ENCODE assay signal across 10 mouse cellular contexts in the genomic region with DNA sequence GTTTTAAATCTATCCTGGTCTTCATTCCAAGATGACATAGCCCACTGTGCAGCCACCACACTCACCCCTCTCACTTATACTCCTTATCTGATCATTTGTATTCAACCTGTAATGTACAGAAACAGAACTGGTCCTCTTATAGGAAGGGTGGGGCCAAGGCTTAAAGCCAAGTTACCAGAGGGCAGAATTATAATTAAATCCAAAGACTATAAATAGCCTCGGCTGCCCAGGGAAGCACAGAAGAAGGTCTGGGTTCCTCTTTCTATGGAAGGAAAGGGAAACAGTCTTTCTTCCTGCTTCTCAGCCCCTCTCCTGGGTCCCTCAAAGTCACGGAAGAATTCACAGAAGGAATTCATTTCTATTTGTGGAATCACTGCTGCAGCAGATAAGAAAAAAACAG. TPM values are rescaled to one million over a fixed set of nuclear protein-coding genes. Genes with fewer than 3 reads are reported as not detected.
A peak's percentile ranks its signal among the peaks of the same experiment; 100 is the strongest.
DNase-seq lines count a peak whose midpoint lies in the region; ATAC-seq and TF ChIP-seq lines count a peak whose summit lies in the region.
"Had no signal": no experiment of that assay in that cellular context is flagged by ENCODE, and none has a peak within 500 bp of the region (broad histone marks: within the 10 kb centered on the region; RNA-seq: fewer than 3 reads in every experiment).

No protein-coding gene starts in this region.

- peak overlapping the region; percentile 55 for H3K27ac ChIP-seq in gastrocnemius, adult 2 months
- peak overlapping the region; percentile 80 for H3K27ac ChIP-seq in heart, embryonic 15.5 days
- H3K27ac ChIP-seq in forebrain, embryonic 11.5 days (ENCODE audit: low read depth, low read length), result no peak overlapping the region
- no peak overlapping the region for H3K27ac ChIP-seq in layer of hippocampus, adult 2 months
- H3K27ac ChIP-seq: midbrain, embryonic 15.5 days had no signal

- TF ChIP-seq CTCF in gastrocnemius, adult 2 months (IDR thresholded peaks at IDR 0.05), result no peak
- no peak for TF ChIP-seq CTCF in layer of hippocampus, adult 2 months (conservative IDR thresholded peaks at IDR 0.05)

- WGBS in heart, embryonic 15.5 days, result 8% methylated on average over 2 of the region's 2 CpGs
- WGBS in forebrain, embryonic 11.5 days, result 55% methylated on average over 2 of the region's 2 CpGs

- H3K9ac ChIP-seq in heart, embryonic 15.5 days, result no peak overlapping the region
- no peak overlapping the region for H3K9ac ChIP-seq in forebrain, embryonic 11.5 days (ENCODE audit: low read length)
- H3K9ac ChIP-seq: midbrain, embryonic 15.5 days had no signal

- no peaks in the 10 kb centered on the region for H3K36me3 ChIP-seq in heart, embryonic 15.5 days
- no peaks in the 10 kb centered on the region for H3K36me3 ChIP-seq in forebrain, embryonic 11.5 days (ENCODE audit: control insufficient read depth, insufficient read depth, low read length)
- H3K36me3 ChIP-seq: midbrain, embryonic 15.5 days had no signal

- no peaks in the 10 kb centered on the region for H3K9me3 ChIP-seq in heart, embryonic 15.5 days (replicated peaks)
- H3K9me3 ChIP-seq in forebrain, embryonic 11.5 days (ENCODE audit: control insufficient read depth, low read length), result no peaks in the 10 kb centered on the region
- H3K9me3 ChIP-seq: midbrain, embryonic 15.5 days had no signal

- H3K4me2 ChIP-seq in heart, embryonic 15.5 days, result peak overlapping the region; percentile 51
- no peak overlapping the region for H3K4me2 ChIP-seq in forebrain, embryonic 11.5 days (ENCODE audit: low read depth, low read length, severe bottlenecking)
- H3K4me2 ChIP-seq: midbrain, embryonic 15.5 days had no signal

- no peak for DNase-seq in gastrocnemius, adult 2 months
- no peak for DNase-seq in gastrocnemius, adult 18-20 months (ENCODE audit: low spot score)
- peak; percentile 40 for DNase-seq in MN1 (ENCODE audit: low spot score)
- peak; percentile 39 for DNase-seq in kidney, postnatal 14 days
- no peak for DNase-seq in ovary, postnatal 14 days (ENCODE audit: low spot score)
- DNase-seq in forebrain, embryonic 11.5 days (ENCODE audit: low spot score), result no peak
- no peak for DNase-seq in layer of hippocampus, adult 2 months (ENCODE audit: low spot score in 2 of 2)
- DNase-seq: layer of hippocampus, adult 9-11 months had no signal

- H3K4me3 ChIP-seq in gastrocnemius, adult 2 months, result peak overlapping the region; percentile 70
- H3K4me3 ChIP-seq in heart, embryonic 15.5 days, result peak overlapping the region; percentile 13
- H3K4me3 ChIP-seq in forebrain, embryonic 11.5 days (ENCODE audit: low read depth, low read length), result no peak overlapping the region
- H3K4me3 ChIP-seq in layer of hippocampus, adult 2 months, result no peak overlapping the region; the same call in 1 of the 2 replicates
- H3K4me3 ChIP-seq: midbrain, embryonic 15.5 days had no signal

- no peaks in the 10 kb centered on the region for H3K27me3 ChIP-seq in heart, embryonic 15.5 days
- no peaks in the 10 kb centered on the region for H3K27me3 ChIP-seq in forebrain, embryonic 11.5 days (ENCODE audit: control insufficient read depth, insufficient read depth, low read length)
- H3K27me3 ChIP-seq: midbrain, embryonic 15.5 days had no signal

- intact Hi-C loops in gastrocnemius, adult 2 months (cut with DNase I), result loop anchor here (1.0 to 10.0 kb wide), 2 partner anchors 53 to 181 kb away; no protein-coding TSS in a partner anchor

- peak; percentile 48; the same call in 1 of the 2 replicates for ATAC-seq in heart, embryonic 15.5 days (replicated peaks; ENCODE audit: insufficient number of reproducible peaks, insufficient read depth, low FRiP score, low read depth)
- ATAC-seq in forebrain, embryonic 11.5 days (replicated peaks; ENCODE audit: low FRiP score), result no peak
- ATAC-seq: midbrain, embryonic 15.5 days had no signal

- H3K4me1 ChIP-seq in heart, embryonic 15.5 days (replicated peaks), result peaks cover 14% of the 10 kb centered on the region
- no peaks in the 10 kb centered on the region for H3K4me1 ChIP-seq in forebrain, embryonic 11.5 days (replicated peaks; ENCODE audit: control insufficient read depth, insufficient read depth, low read length)
- H3K4me1 ChIP-seq: midbrain, embryonic 15.5 days had no signal

RNA-seq across cellular contexts. Expression of a gene that starts 8.8 kb away (rescaled TPM):
- not detected for total RNA-seq in gastrocnemius, adult 2 months (2021)
- total RNA-seq in gastrocnemius, adult 18-20 months (2021), result not detected
- 0.08 and 0.13 TPM in 2 replicates for polyA plus RNA-seq in heart, embryonic 15.5 days (2015; fragmentation: Nextera tagmentation; extraction: Ambion mirVana)
- 0.05 and 0.07 TPM in 2 replicates for polyA plus RNA-seq in forebrain, embryonic 11.5 days (2014; fragmentation: Nextera tagmentation; extraction: Ambion mirVana)
- 1 to 10 TPM; 2.1 to 2.3 TPM for total RNA-seq in layer of hippocampus, adult 2 months (2021)

RNA-seq across cellular contexts. Expression of a gene that starts 48.0 kb away (rescaled TPM):
- not detected for total RNA-seq in gastrocnemius, adult 2 months (2021)
- not detected for total RNA-seq in gastrocnemius, adult 18-20 months (2021)
- 1.9 and 2.1 TPM in 2 replicates for polyA plus RNA-seq in heart, embryonic 15.5 days (2015; fragmentation: Nextera tagmentation; extraction: Ambion mirVana)
- 0.08 and 0.11 TPM in 2 replicates for polyA plus RNA-seq in forebrain, embryonic 11.5 days (2014; fragmentation: Nextera tagmentation; extraction: Ambion mirVana)
- 1 to 10 TPM; 7.5 to 8.2 TPM for total RNA-seq in layer of hippocampus, adult 2 months (2021)

Comparison
In these comparisons a context has a peak if more than half of its experiments do, and no peak if none do; other contexts are left out.
1. DNase-seq: peak in MN1 (single experiment) and kidney, postnatal 14 days (single experiment); none in gastrocnemius, adult 2 months (single experiment), gastrocnemius, adult 18-20 months (single experiment), ovary, postnatal 14 days (single experiment), forebrain, embryonic 11.5 days (single experiment) and layer of hippocampus, adult 2 months (0 of 2).
2. H3K27ac ChIP-seq: peak in gastrocnemius, adult 2 months (single experiment) and heart, embryonic 15.5 days (single experiment); none in forebrain, embryonic 11.5 days (single experiment) and layer of hippocampus, adult 2 months (single experiment).
3. H3K4me3 ChIP-seq: peak in gastrocnemius, adult 2 months (single experiment) and heart, embryonic 15.5 days (single experiment); none in forebrain, embryonic 11.5 days (single experiment) and layer of hippocampus, adult 2 months (single experiment).
4. RNA of a gene that starts 48.0 kb away (total RNA-seq): 7.5 to 8.2 TPM in layer of hippocampus, adult 2 months; not detected in gastrocnemius, adult 2 months and not detected in gastrocnemius, adult 18-20 months; every median in the first group is over 4 times any median in the second.